19 mouse cellular contexts compared by ENCODE assay signal in the genomic region with DNA sequence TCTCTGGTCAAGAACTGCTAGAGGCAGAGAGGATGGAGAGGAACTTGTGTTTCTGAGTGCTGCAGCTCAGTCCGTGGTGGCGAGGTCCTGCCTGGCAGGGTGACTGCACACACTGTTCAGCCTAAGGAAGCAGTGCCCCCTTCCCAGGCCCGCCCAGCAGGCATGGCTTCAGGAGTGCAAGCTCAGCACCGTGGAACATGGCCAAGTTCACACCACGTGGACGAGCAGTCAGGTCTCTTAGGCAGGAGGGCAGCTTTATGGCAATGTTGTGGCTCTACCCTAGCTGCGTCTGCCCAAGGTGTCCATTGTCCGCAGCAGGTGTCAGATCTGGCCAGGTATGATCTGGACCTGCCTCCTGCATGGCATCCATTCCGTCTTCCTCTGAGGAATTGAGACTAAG. TPM values are rescaled to one million over a fixed set of nuclear protein-coding genes. Genes with fewer than 3 reads are reported as not detected.
DNase-seq lines count a peak whose midpoint lies in the region; ATAC-seq and TF ChIP-seq lines count a peak whose summit lies in the region.
"Had no signal": no experiment of that assay in that cellular context is flagged by ENCODE, and none has a peak within 500 bp of the region (broad histone marks: within the 10 kb centered on the region; RNA-seq: fewer than 3 reads in every experiment).

No protein-coding gene starts in this region.

- no peak for TF ChIP-seq EP300 in heart, postnatal 0 days (IDR thresholded peaks at IDR 0.05; ENCODE audit: low read depth)

- 62% methylated on average over 9 of the region's 9 CpGs for whole genome bisulfite sequencing in heart, postnatal 0 days
- WGBS in lung, embryonic 14.5 days, result 68% methylated on average over 9 of the region's 9 CpGs
- 76% methylated on average over 9 of the region's 9 CpGs for WGBS in lung, adult 2 months
- 75% methylated on average over 9 of the region's 9 CpGs for WGBS in kidney, embryonic 16.5 days

- DNase-seq in heart, postnatal 0 days (ENCODE audit: low spot score), result no peak
- no peak for DNase-seq in heart, postnatal 14 days
- DNase-seq in lung, embryonic 14.5 days, result peak; percentile 22
- DNase-seq in lung, adult 2 months, result no peak
- peak; percentile 61 to 72 for DNase-seq in kidney, postnatal 4 days
- no peak for DNase-seq in ovary, postnatal 10 days (ENCODE audit: low spot score)
- DNase-seq: adrenal gland, postnatal 10 days; embryo, embryonic 11 days; gastrocnemius, postnatal 10 days; liver; lung, postnatal 14 days; thymus, postnatal 36 days had no signal

- no peak overlapping the region for H3K27ac ChIP-seq in heart, postnatal 0 days (ENCODE audit: low read depth)
- H3K27ac ChIP-seq in lung, embryonic 14.5 days (ENCODE audit: low read depth), result no peak overlapping the region
- no peak overlapping the region for H3K27ac ChIP-seq in kidney, embryonic 16.5 days (ENCODE audit: low read length)
- H3K27ac ChIP-seq: embryonic facial prominence, embryonic 15.5 days; heart, adult 2 months; layer of hippocampus, adult 2 months; midbrain, embryonic 15.5 days had no signal

- H3K4me3 ChIP-seq in heart, postnatal 0 days (ENCODE audit: low read depth, low read length), result no peak overlapping the region
- no peak overlapping the region for H3K4me3 ChIP-seq in lung, embryonic 14.5 days (ENCODE audit: low read depth, low read length)
- no peak overlapping the region for H3K4me3 ChIP-seq in lung, adult 2 months (replicated peaks; ENCODE audit: extremely low read depth, low read depth, low read length)
- no peak overlapping the region for H3K4me3 ChIP-seq in kidney, embryonic 16.5 days (ENCODE audit: low read length)
- H3K4me3 ChIP-seq: embryonic facial prominence, embryonic 15.5 days; heart, adult 2 months; layer of hippocampus, adult 2 months; midbrain, embryonic 15.5 days; myocyte had no signal

- no peak overlapping the region for H3K9ac ChIP-seq in heart, postnatal 0 days (replicated peaks; ENCODE audit: low read depth, low read length)
- no peak overlapping the region for H3K9ac ChIP-seq in lung, embryonic 14.5 days
- no peak overlapping the region for H3K9ac ChIP-seq in kidney, embryonic 16.5 days (replicated peaks; ENCODE audit: low read length)
- H3K9ac ChIP-seq: embryonic facial prominence, embryonic 15.5 days; midbrain, embryonic 15.5 days had no signal

- TF ChIP-seq POLR2A in lung, adult 2 months (IDR thresholded peaks at IDR 0.05; ENCODE audit: borderline replicate concordance, extremely low read depth, low read depth, low read length), result no peak

- no peaks in the 10 kb centered on the region for H3K9me3 ChIP-seq in heart, postnatal 0 days (replicated peaks; ENCODE audit: control insufficient read depth, low read length)
- H3K9me3 ChIP-seq in lung, embryonic 14.5 days (ENCODE audit: low read depth, low read length), result no peaks in the 10 kb centered on the region
- no peaks in the 10 kb centered on the region for H3K9me3 ChIP-seq in kidney, embryonic 16.5 days (ENCODE audit: low read length)
- H3K9me3 ChIP-seq: embryonic facial prominence, embryonic 15.5 days; midbrain, embryonic 15.5 days had no signal

- H3K36me3 ChIP-seq in heart, postnatal 0 days (replicated peaks; ENCODE audit: control insufficient read depth, insufficient read depth, low read length), result peaks cover 18% of the 10 kb centered on the region
- H3K36me3 ChIP-seq in lung, embryonic 14.5 days (ENCODE audit: insufficient read depth), result no peaks in the 10 kb centered on the region
- H3K36me3 ChIP-seq in kidney, embryonic 16.5 days (ENCODE audit: insufficient read depth, low read length), result no peaks in the 10 kb centered on the region
- H3K36me3 ChIP-seq: embryonic facial prominence, embryonic 15.5 days; midbrain, embryonic 15.5 days had no signal

- peaks cover 10% of the 10 kb centered on the region; the same call in 1 of the 2 replicates for H3K4me1 ChIP-seq in heart, postnatal 0 days (ENCODE audit: control insufficient read depth, insufficient read depth)
- H3K4me1 ChIP-seq in lung, embryonic 14.5 days (ENCODE audit: insufficient read depth), result peaks cover 5% of the 10 kb centered on the region; the same call in 1 of the 2 replicates
- H3K4me1 ChIP-seq in lung, adult 2 months (ENCODE audit: control insufficient read depth, insufficient read depth, low read length), result no peaks in the 10 kb centered on the region
- peaks cover 20% of the 10 kb centered on the region for H3K4me1 ChIP-seq in kidney, embryonic 16.5 days (ENCODE audit: insufficient read depth, low read length)

- intact Hi-C loops in heart, postnatal 14 days (cut with DNase I), result no loop called here

- no peak overlapping the region for H3K4me2 ChIP-seq in heart, postnatal 0 days (ENCODE audit: low read depth, low read length)
- H3K4me2 ChIP-seq in lung, embryonic 14.5 days, result no peak overlapping the region
- no peak overlapping the region for H3K4me2 ChIP-seq in kidney, embryonic 16.5 days (replicated peaks; ENCODE audit: low read depth, low read length)
- H3K4me2 ChIP-seq: embryonic facial prominence, embryonic 15.5 days; midbrain, embryonic 15.5 days had no signal

- no peak for TF ChIP-seq CTCF in heart, postnatal 0 days (IDR thresholded peaks at IDR 0.05; ENCODE audit: low read depth)
- no peak for TF ChIP-seq CTCF in lung, embryonic 14.5 days (IDR thresholded peaks at IDR 0.05; ENCODE audit: low read depth)
- no peak for TF ChIP-seq CTCF in lung, adult 2 months (IDR thresholded peaks at IDR 0.05; ENCODE audit: insufficient read depth, low read length)

- no peaks in the 10 kb centered on the region for H3K27me3 ChIP-seq in heart, postnatal 0 days (ENCODE audit: control insufficient read depth, insufficient read depth, low read length)
- no peaks in the 10 kb centered on the region for H3K27me3 ChIP-seq in lung, embryonic 14.5 days (ENCODE audit: insufficient read depth, low read length)
- H3K27me3 ChIP-seq in kidney, embryonic 16.5 days (ENCODE audit: insufficient read depth, low read length), result no peaks in the 10 kb centered on the region
- H3K27me3 ChIP-seq: embryonic facial prominence, embryonic 15.5 days; midbrain, embryonic 15.5 days had no signal

- peak; percentile 31 for ATAC-seq in heart, postnatal 0 days (ENCODE audit: insufficient read depth, low read depth)
- no peak for ATAC-seq in lung, embryonic 14.5 days (ENCODE audit: insufficient read depth)
- 0 out of 2 replicates have a peak, but pooled peaks have one; percentile 17 for ATAC-seq in kidney, embryonic 16.5 days (ENCODE audit: low FRiP score, low TSS enrichment)
- ATAC-seq: activated CD4-positive, CD25-positive, alpha-beta regulatory T cell, adult 4 months; midbrain, embryonic 15.5 days had no signal

RNA-seq across cellular contexts. Expression of gene Acox3, which starts 28.3 kb away (rescaled TPM):
- 26.8 and 31.2 TPM in 2 replicates for total RNA-seq in heart, postnatal 0 days (2014; rRNA removed; ENCODE audit: low replicate concordance)
- polyA plus RNA-seq in heart, postnatal 0 days (2015; fragmentation: Nextera tagmentation; extraction: Ambion mirVana), result 11.9 and 13.4 TPM in 2 replicates
- 10 to 100 TPM; 24.8 to 27.3 TPM for total RNA-seq in heart, postnatal 14 days (2021)
- polyA plus RNA-seq in lung, embryonic 14.5 days (2014; fragmentation: Nextera tagmentation; extraction: Ambion mirVana), result 13.8 and 13.9 TPM in 2 replicates
- 42.8 and 53.8 TPM in 2 replicates for polyA plus RNA-seq in lung, adult 2 months (2012; rRNA removed)
- polyA plus RNA-seq in kidney, embryonic 16.5 days (2015; fragmentation: Nextera tagmentation; extraction: Ambion mirVana), result 14.4 and 16.6 TPM in 2 replicates

RNA-seq across cellular contexts. Expression of gene Trmt44, which starts 36.3 kb away (rescaled TPM):
- 7.3 and 8.1 TPM in 2 replicates for total RNA-seq in heart, postnatal 0 days (2014; rRNA removed; ENCODE audit: low replicate concordance)
- polyA plus RNA-seq in heart, postnatal 0 days (2015; fragmentation: Nextera tagmentation; extraction: Ambion mirVana), result 2.4 and 2.6 TPM in 2 replicates
- 1 to 10 TPM; 2.8 to 3.1 TPM for total RNA-seq in heart, postnatal 14 days (2021)
- 8.8 and 9.3 TPM in 2 replicates for polyA plus RNA-seq in lung, embryonic 14.5 days (2014; fragmentation: Nextera tagmentation; extraction: Ambion mirVana)
- 4.2 and 4.5 TPM in 2 replicates for polyA plus RNA-seq in lung, adult 2 months (2012; rRNA removed)
- 9.4 and 9.5 TPM in 2 replicates for polyA plus RNA-seq in kidney, embryonic 16.5 days (2015; fragmentation: Nextera tagmentation; extraction: Ambion mirVana)

Comparison
In these comparisons a context has a peak if more than half of its experiments do, and no peak if none do; other contexts are left out.
1. DNase-seq: peak in lung, embryonic 14.5 days (single experiment) and kidney, postnatal 4 days (2 of 2); none in heart, postnatal 0 days (single experiment), heart, postnatal 14 days (0 of 2), lung, adult 2 months (single experiment) and ovary, postnatal 10 days (single experiment).